Mouse (Mus musculus) midbrain, embryonic 16.5 days (tissue): Measurements from ENCODE around the gene Acsf3. TPM values are rescaled to one million over a fixed set of nuclear protein-coding genes. Genes with fewer than 3 reads are reported as not detected.

Source experiments
- ATAC-seq: fragments of 200-750 bp; cut with Nextera tagmentation; 2 replicates; pipeline ENCODE4 v1.8.0; 2017; ENCODE audit warnings: moderate TSS enrichment
- H3K27ac ChIP-seq: fragments of 300-500 bp; sonication (generic); 2 replicates; pipeline ENCODE4 v1.5.1; 2014; ENCODE audit warnings: mild to moderate bottlenecking, low read length, mixed read lengths
- H3K27me3 ChIP-seq: fragments of 300-500 bp; sonication (generic); 2 replicates; pipeline ENCODE4 v1.6.1; 2014; ENCODE audit warnings: low read depth, low read length, mixed read lengths; ENCODE audit not compliant: control insufficient read depth, insufficient read depth
- H3K36me3 ChIP-seq: fragments of 300-500 bp; sonication (generic); 2 replicates; pipeline ENCODE4 v1.6.1; 2014; ENCODE audit warnings: mild to moderate bottlenecking, low read length, moderate library complexity, mixed read lengths; ENCODE audit not compliant: control insufficient read depth, insufficient read depth
- H3K4me1 ChIP-seq: fragments of 300-500 bp; sonication (generic); 2 replicates; pipeline ENCODE4 v1.6.1; 2014; ENCODE audit warnings: mild to moderate bottlenecking, low read length, mixed read lengths; ENCODE audit not compliant: control insufficient read depth, insufficient read depth
- H3K4me2 ChIP-seq: fragments of 300-500 bp; sonication (generic); 2 replicates; pipeline ENCODE4 v1.6.1; 2014; ENCODE audit warnings: mild to moderate bottlenecking, low read length, mixed read lengths
- H3K4me3 ChIP-seq: fragments of 300-500 bp; sonication (generic); 2 replicates; pipeline ENCODE4 v1.5.1; 2014; ENCODE audit warnings: low read depth, mild to moderate bottlenecking, low read length, moderate library complexity, mixed read lengths
- H3K9ac ChIP-seq: fragments of 300-500 bp; sonication (generic); 2 replicates; pipeline ENCODE4 v1.6.1; 2014; ENCODE audit warnings: low read depth, low read length, mixed read lengths
- H3K9me3 ChIP-seq: fragments of 300-500 bp; sonication (generic); replicated peaks from 2 replicates; pipeline ENCODE4 v1.6.1; 2014; ENCODE audit warnings: mild to moderate bottlenecking, low read length, mixed read lengths; ENCODE audit not compliant: control insufficient read depth, poor library complexity, severe bottlenecking
- WGBS: fragments of 180-500 bp; shearing (Covaris S2); extraction: QIAGEN DNeasy Blood & Tissue Kit; methylation state at CpG from one replicate; pipeline ENCODE4 v1.1.7; 2014; 5-methylcytosine and 5-hydroxymethylcytosine counted together
- polyA plus RNA-seq: library from polyadenylated mRNA; unstranded; fragments of >200 nt; fragmentation: Nextera tagmentation; extraction: Ambion mirVana; gene quantifications from 2 replicates; pipeline ENCODE4 v1.2.1, GENCODE M21; 2015

The Acsf3 gene
- polyA plus RNA-seq, 1 experiment from 2014 or later = 18.0 TPM

DNA sequence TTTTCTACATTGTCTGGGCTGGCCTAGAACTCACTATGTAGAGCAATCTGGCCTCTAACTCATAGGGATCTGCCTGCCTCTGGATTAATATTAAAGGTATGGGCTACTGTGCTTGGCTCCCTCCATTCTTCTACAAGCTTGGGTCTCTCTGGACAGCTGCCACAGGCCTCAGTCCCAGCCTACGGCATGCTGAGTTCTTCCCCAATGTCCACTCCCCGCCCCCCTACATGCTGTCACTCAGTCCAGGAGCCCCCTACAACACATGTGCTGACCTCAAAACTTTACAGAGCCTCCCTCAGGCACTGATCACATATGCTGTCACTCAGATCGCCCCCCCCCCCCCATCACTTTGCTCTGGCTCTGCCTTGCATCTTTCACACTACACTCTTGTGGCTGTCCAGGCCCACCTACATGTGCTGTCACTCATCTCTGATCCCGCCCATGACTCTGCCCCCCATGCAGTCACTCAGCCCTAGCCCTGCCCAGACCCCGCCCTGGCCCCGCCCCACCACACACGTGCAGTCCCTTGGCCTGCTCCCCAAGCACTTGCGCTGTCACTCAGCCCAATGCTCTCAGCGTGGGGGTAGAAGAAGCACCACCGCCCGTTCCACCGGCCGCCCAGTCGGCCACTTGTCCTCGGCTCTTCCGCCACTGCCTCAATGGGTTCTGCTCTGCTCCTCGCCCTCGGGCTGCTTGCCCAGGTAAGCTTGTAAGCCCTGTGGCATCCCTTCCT, 72.7 kb downstream of the Acsf3 start, which contains the start of gene Cdh15:
Cdh15 (plus strand) TSS at position 138 of the 733 bp plus-strand sequence.
- H3K36me3 ChIP-seq = no peaks in the 10 kb centered on the region
- H3K9ac ChIP-seq = peak within 1 kb of the TSS; percentile 25; the same call in 1 of the 2 replicates
- ATAC-seq = peak; percentile 89
- H3K27ac ChIP-seq = no peak within 1 kb of the TSS
- H3K9me3 ChIP-seq = no peaks in the 10 kb centered on the region
- peak within 1 kb of the TSS; percentile 39 for H3K4me2 ChIP-seq
- H3K4me3 ChIP-seq = no peak within 1 kb of the TSS
- no peaks in the 10 kb centered on the region for H3K27me3 ChIP-seq
- H3K4me1 ChIP-seq = no peaks in the 10 kb centered on the region
- 18% methylated on average over 18 of the region's 18 CpGs for WGBS

DNA sequence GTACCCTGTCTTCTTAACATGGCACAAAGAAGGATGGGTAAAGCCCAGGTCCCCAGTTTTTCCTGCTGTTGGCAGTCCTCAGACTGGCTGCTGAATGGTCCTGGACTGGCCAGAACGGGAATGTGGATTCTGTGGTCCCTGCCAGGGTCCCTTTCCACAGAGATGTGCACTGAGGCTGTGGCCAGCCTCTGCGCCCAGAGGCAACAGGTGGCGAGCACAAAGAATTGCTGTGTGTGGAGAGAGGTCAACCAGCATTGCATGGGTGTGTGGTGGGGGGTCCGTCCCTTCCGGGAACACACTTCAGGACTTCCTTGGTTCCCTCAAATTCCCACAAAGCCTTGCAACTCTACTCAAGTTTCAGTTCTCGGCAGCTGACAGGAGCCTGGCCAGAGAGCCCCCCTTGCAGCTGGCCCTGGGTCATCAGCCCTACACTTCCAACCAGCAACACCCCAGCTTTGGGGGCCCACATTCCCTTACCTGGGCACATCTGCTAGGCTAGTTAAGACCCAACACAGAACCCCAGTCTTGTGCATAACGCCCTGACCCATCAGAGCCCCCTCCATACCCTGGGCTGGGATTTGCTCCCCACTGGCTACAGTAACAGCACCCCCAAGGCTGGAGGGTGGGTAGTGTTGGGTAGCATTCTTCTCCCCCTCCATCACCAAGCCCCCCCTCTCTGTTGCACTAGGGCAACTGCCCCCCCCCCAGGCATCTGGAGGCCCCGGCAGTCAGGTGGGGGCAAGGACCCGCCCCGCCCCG, 74.0 kb downstream of the Acsf3 start:
- no peak overlapping the region for H3K9ac ChIP-seq
- H3K27ac ChIP-seq = no peak overlapping the region
- peaks cover 7% of the 10 kb centered on the region; the same call in 1 of the 2 replicates for H3K4me1 ChIP-seq
- no peak for ATAC-seq
- H3K4me2 ChIP-seq = no peak overlapping the region
- no peaks in the 10 kb centered on the region for H3K9me3 ChIP-seq
- H3K36me3 ChIP-seq = no peaks in the 10 kb centered on the region
- H3K27me3 ChIP-seq = no peaks in the 10 kb centered on the region
- WGBS = 70% methylated on average over 9 of the region's 11 CpGs
- H3K4me3 ChIP-seq = no peak overlapping the region

GRCm38 (mm10) chr8:122850641-122851240, 75.5 kb downstream of the Acsf3 start:
- WGBS = 64% methylated on average over 3 of the region's 3 CpGs
- Histone ChIP-seq H3K27me3 (no peaks in the 10 kb centered on the region), H3K9me3 (no peaks in the 10 kb centered on the region), H3K4me3 (no peak overlapping the region), H3K27ac (no peak overlapping the region), H3K4me2 (no peak overlapping the region), H3K9ac (no peak overlapping the region), H3K4me1 (peaks cover 7% of the 10 kb centered on the region; the same call in 1 of the 2 replicates), H3K36me3 (no peaks in the 10 kb centered on the region)
- no peak for ATAC-seq

DNA sequence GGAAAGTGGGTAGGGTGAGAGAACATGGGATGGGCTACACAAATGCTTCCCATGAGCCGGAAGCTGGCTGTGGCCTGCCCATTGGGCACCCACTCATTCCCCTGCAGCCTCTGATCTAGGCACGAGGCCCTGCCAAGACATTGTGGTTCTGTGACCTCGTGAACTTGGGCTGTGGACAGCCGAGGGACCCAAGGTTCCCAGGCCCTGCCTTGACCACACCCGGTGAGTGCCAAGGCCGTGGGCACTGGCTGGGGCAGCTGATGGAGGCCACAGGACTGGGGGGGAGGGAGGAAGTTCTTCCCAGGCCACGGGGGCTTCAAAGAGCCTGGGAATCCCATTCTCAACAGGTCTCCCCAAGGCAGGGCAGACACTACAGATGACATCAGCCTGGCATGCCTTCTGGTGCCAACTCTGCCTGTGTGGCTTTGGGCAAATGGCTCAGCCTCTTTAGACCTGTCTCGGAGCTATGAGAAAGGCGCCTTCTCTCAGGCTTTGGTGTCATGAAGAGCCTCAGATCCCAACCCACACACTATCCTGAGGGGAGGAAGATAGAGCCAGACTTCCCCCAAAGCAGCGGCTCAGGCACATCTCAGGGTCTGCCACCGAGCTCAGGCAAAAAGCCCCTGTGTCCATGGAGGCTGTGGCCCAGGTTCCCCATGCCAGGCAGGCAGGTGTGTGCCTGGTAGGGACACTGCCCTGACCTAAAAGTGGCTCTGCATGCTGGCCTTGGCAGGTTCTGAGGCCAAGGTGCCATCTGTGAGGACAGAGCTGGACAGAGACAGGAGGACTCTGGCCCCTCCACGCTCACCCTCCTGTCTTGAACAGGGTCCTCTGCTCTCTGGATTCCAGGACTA, 76.6 kb downstream of the Acsf3 start:
- Histone ChIP-seq H3K9me3 (no peaks in the 10 kb centered on the region), H3K4me1 (peaks cover 7% of the 10 kb centered on the region; the same call in 1 of the 2 replicates), H3K4me2 (no peak overlapping the region), H3K4me3 (no peak overlapping the region), H3K9ac (no peak overlapping the region), H3K27ac (no peak overlapping the region), H3K36me3 (no peaks in the 10 kb centered on the region), H3K27me3 (no peaks in the 10 kb centered on the region)
- WGBS = 84% methylated on average over 12 of the region's 12 CpGs
- ATAC-seq = no peak

DNA sequence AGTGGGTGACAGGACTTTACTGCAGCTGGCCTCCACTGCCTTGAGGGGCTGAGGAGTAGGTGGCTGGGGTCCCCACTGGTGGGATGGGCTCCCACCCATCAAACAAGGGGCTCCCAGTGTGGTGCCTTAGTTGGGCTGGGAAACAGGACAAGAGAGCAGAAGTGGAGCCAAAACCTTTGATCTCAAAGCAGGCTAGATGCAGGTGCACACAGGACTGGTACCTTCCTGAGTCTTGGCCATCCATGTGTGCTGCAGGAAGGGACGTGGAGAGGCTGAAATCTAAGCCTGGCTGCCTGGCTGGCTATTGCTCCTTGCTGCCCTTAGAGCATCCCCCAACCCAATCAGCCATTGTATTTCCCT, 77.2 kb downstream of the Acsf3 start:
- H3K4me3 ChIP-seq = no peak overlapping the region
- H3K9me3 ChIP-seq = no peaks in the 10 kb centered on the region
- WGBS = 70% methylated on average over 1 of the region's 1 CpGs
- H3K9ac ChIP-seq = no peak overlapping the region
- H3K4me1 ChIP-seq = peaks cover 7% of the 10 kb centered on the region; the same call in 1 of the 2 replicates
- H3K27ac ChIP-seq = no peak overlapping the region
- H3K4me2 ChIP-seq = no peak overlapping the region
- no peak for ATAC-seq
- no peaks in the 10 kb centered on the region for H3K36me3 ChIP-seq
- H3K27me3 ChIP-seq = no peaks in the 10 kb centered on the region

DNA sequence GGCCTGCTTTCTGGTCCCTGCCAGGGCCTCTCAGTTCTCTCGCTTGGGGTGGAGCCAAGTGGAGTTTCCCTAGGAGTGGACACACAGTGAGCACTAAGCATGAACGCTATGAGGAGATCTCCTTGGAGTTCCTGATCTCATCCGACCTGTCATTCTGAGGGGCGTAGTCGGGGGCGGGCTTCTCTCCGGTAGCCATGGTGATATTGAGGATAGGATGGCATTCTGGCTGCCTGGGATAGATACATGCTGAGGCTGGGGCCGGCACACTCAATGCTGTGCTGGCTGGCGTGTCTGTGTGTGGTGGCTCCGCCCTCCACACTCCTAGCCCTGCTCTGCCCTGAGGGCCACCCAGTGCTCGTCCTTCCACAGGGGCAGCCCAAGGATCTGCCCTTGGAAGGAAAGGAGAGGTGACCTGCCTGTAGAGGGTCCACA, 78.1 kb downstream of the Acsf3 start:
- Histone ChIP-seq H3K4me1 (peaks cover 7% of the 10 kb centered on the region; the same call in 1 of the 2 replicates), H3K4me3 (no peak overlapping the region), H3K4me2 (no peak overlapping the region), H3K36me3 (no peaks in the 10 kb centered on the region), H3K9me3 (no peaks in the 10 kb centered on the region), H3K27me3 (no peaks in the 10 kb centered on the region), H3K9ac (no peak overlapping the region), H3K27ac (no peak overlapping the region)
- WGBS = 9% methylated on average over 11 of the region's 11 CpGs
- ATAC-seq = peak; percentile 76; the same call in 1 of the 2 replicates

DNA sequence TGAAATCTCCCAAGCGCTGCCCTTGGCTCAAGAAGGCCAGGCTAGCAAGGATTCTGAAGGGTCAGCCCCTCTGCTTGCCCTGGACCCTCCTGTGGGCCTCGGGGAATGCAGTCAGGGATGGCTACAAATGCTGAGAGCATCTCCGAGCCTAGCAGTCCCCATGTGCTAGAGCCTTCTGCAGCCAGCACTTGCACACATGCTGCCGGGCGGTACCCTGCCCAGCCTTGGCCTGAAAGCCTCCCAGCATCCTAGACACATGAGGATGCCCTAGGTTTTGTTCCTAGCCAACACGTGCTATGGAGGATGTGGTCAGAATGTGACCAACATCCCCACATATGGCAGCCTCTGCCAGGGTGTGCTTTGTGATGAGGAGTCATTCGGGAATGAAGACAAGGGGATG, 79.1 kb downstream of the Acsf3 start:
- no peaks in the 10 kb centered on the region for H3K36me3 ChIP-seq

GRCm38 (mm10) chr8:122855123-122855522, 79.8 kb downstream of the Acsf3 start:
- Histone ChIP-seq H3K4me1 (peaks cover 7% of the 10 kb centered on the region; the same call in 1 of the 2 replicates), H3K4me3 (no peak overlapping the region), H3K9ac (no peak overlapping the region), H3K4me2 (no peak overlapping the region), H3K27me3 (no peaks in the 10 kb centered on the region), H3K36me3 (no peaks in the 10 kb centered on the region), H3K27ac (no peak overlapping the region), H3K9me3 (no peaks in the 10 kb centered on the region; the same call in 1 of the 2 replicates)
- no peak for ATAC-seq
- WGBS = 90% methylated on average over 4 of the region's 4 CpGs

More for the DNA sequence above, 79.1 kb downstream of the Acsf3 start:
- ATAC-seq = no peak
- Histone ChIP-seq H3K4me3 (no peak overlapping the region), H3K27me3 (no peaks in the 10 kb centered on the region), H3K9me3 (no peaks in the 10 kb centered on the region; the same call in 1 of the 2 replicates), H3K4me2 (no peak overlapping the region), H3K4me1 (peaks cover 7% of the 10 kb centered on the region; the same call in 1 of the 2 replicates), H3K9ac (no peak overlapping the region), H3K27ac (no peak overlapping the region)
- WGBS = 78% methylated on average over 7 of the region's 7 CpGs
